Mouse (Mus musculus) cerebellum, adult 11-12 months (tissue): ENCODE measurements at regions not wholly inside any gene's neighbourhood (a gene's known extent, or its start where the extent isn't known, plus 50 kb on each side); places are given as distances from the start of the nearest gene placed in this dataset.

Experiments used
- DNase-seq: peaks from one replicate; pipeline ENCODE4 v3.0.0; 2022

GRCm38 (mm10) chr12:77667151-77667874 lies 429.4 kb downstream of the Fut8 start:
- DNase-seq, result no peak

- DNase-seq, result peak; percentile 65
Measured at GRCm38 (mm10) chr12:77667875-77668204, 429.9 kb downstream of the Fut8 start.

- DNase-seq, result no peak
Measured at GRCm38 (mm10) chr12:77670531-77670930, 432.6 kb downstream of the Fut8 start.

GRCm38 (mm10) chr12:77674352-77674751 lies 436.4 kb downstream of the Fut8 start:
- no peak for DNase-seq

GRCm38 (mm10) chr12:77674755-77675154 lies 436.8 kb downstream of the Fut8 start:
- no peak for DNase-seq

GRCm38 (mm10) chr12:77678040-77678439 lies 440.1 kb downstream of the Fut8 start:
- no peak for DNase-seq

- DNase-seq, result no peak
Measured at GRCm38 (mm10) chr12:77694101-77694500, 456.2 kb downstream of the Fut8 start.

- peak; percentile 53 for DNase-seq
Measured at GRCm38 (mm10) chr12:77696039-77696631, 458.2 kb downstream of the Fut8 start.

GRCm38 (mm10) chr12:77696662-77697061 lies 458.7 kb downstream of the Fut8 start:
- DNase-seq, result no peak

- no peak for DNase-seq
Measured at GRCm38 (mm10) chr12:77698088-77698487, 460.2 kb downstream of the Fut8 start.

GRCm38 (mm10) chr12:77699896-77700605 lies 462.1 kb downstream of the Fut8 start:
- DNase-seq, result no peak

GRCm38 (mm10) chr12:77715506-77715905 lies 477.6 kb downstream of the Fut8 start:
- no peak for DNase-seq

- no peak for DNase-seq
Measured at GRCm38 (mm10) chr12:77715979-77716378, 478.1 kb downstream of the Fut8 start.

- no peak for DNase-seq
Measured at GRCm38 (mm10) chr12:77727766-77728165, 466.3 kb upstream of the Gm6657 start.

- DNase-seq, result peak; percentile 25
Measured at GRCm38 (mm10) chr12:77739047-77739760, 454.8 kb upstream of the Gm6657 start.

GRCm38 (mm10) chr12:77742716-77743115 lies 451.3 kb upstream of the Gm6657 start:
- DNase-seq, result no peak

- DNase-seq, result no peak
Measured at GRCm38 (mm10) chr12:77749438-77750007, 444.5 kb upstream of the Gm6657 start.

- DNase-seq, result no peak
Measured at GRCm38 (mm10) chr12:77752181-77752580, 441.9 kb upstream of the Gm6657 start.

GRCm38 (mm10) chr12:77756021-77756420 lies 438.0 kb upstream of the Gm6657 start:
- DNase-seq, result no peak

- DNase-seq, result no peak
Measured at GRCm38 (mm10) chr12:77760976-77761375, 433.1 kb upstream of the Gm6657 start.

- no peak for DNase-seq
Measured at GRCm38 (mm10) chr12:77776011-77776546, 418.0 kb upstream of the Gm6657 start.

- no peak for DNase-seq
Measured at GRCm38 (mm10) chr12:77776755-77777154, 417.3 kb upstream of the Gm6657 start.
